Mouse (Mus musculus) liver, embryonic 11.5 days (tissue): ENCODE data around the gene Sdc4. TPM values are rescaled to one million over a fixed set of nuclear protein-coding genes. Genes with fewer than 3 reads are reported as not detected.

Source experiments
- ATAC-seq: fragments of 200-750 bp; cut with Nextera tagmentation; replicated peaks from 2 replicates; pipeline ENCODE4 v1.8.0; 2017; ENCODE audit warnings: moderate number of reproducible peaks, mild to moderate bottlenecking, moderate TSS enrichment, moderate library complexity; ENCODE audit not compliant: low FRiP score
- DNase-seq: peaks from one replicate; pipeline ENCODE4 v3.0.0-alpha.2; 2017; ENCODE audit warnings: low spot score
- H3K27ac ChIP-seq: fragments of 300-500 bp; sonication (generic); 2 replicates; pipeline ENCODE4 v1.5.1; 2014; ENCODE audit warnings: mild to moderate bottlenecking, low read depth, low read length, control low read depth
- H3K27me3 ChIP-seq: fragments of 300-500 bp; sonication (generic); replicated peaks from 2 replicates; pipeline ENCODE4 v1.6.1; 2014; ENCODE audit warnings: low read length, mixed read lengths; ENCODE audit not compliant: control insufficient read depth, insufficient read depth
- H3K36me3 ChIP-seq: fragments of 300-500 bp; sonication (generic); 2 replicates; pipeline ENCODE4 v1.6.1; 2014; ENCODE audit warnings: mild to moderate bottlenecking, low read length, moderate library complexity, mixed read lengths; ENCODE audit not compliant: control insufficient read depth, insufficient read depth
- H3K4me1 ChIP-seq: fragments of 300-500 bp; sonication (generic); replicated peaks from 2 replicates; pipeline ENCODE4 v1.6.1; 2014; ENCODE audit warnings: low read length, mixed read lengths; ENCODE audit not compliant: control insufficient read depth, insufficient read depth
- H3K4me2 ChIP-seq: fragments of 300-500 bp; sonication (generic); 2 replicates; pipeline ENCODE4 v1.6.1; 2014; ENCODE audit warnings: mild to moderate bottlenecking, control low read depth, moderate library complexity
- H3K4me3 ChIP-seq: fragments of 300-500 bp; sonication (generic); 2 replicates; pipeline ENCODE4 v1.5.1; 2014; ENCODE audit warnings: low read depth, low read length, control low read depth
- H3K9ac ChIP-seq: fragments of 300-500 bp; sonication (generic); 2 replicates; pipeline ENCODE4 v1.6.1; 2014; ENCODE audit warnings: low read depth, low read length, control low read depth
- H3K9me3 ChIP-seq: fragments of 300-500 bp; sonication (generic); 2 replicates; pipeline ENCODE4 v1.6.1; 2016; ENCODE audit warnings: low read length, inconsistent platforms, mixed read lengths; ENCODE audit not compliant: control insufficient read depth
- WGBS: fragments of 180-500 bp; shearing (Covaris S2); extraction: QIAGEN DNeasy Blood & Tissue Kit; methylation state at CpG from one replicate; pipeline ENCODE4 v1.1.7; 2014; 5-methylcytosine and 5-hydroxymethylcytosine counted together
- polyA plus RNA-seq: library from polyadenylated mRNA; unstranded; fragments of >200 nt; fragmentation: Nextera tagmentation; extraction: Ambion mirVana; gene quantifications from 2 replicates; pipeline ENCODE4 v1.2.1, GENCODE M21; 2014

Sdc4 gene
- polyA plus RNA-seq, 1 experiment from 2014 or later: 38.9 TPM

GRCm38 (mm10) chr2:164453887-164454500 lies 10.3 kb upstream of the Sdc4 start:
- Histone ChIP-seq H3K9ac (no peak overlapping the region), H3K36me3 (no peaks in the 10 kb centered on the region), H3K4me2 (no peak overlapping the region), H3K4me3 (no peak overlapping the region), H3K27me3 (no peaks in the 10 kb centered on the region; the same call in 1 of the 2 replicates), H3K9me3 (no peaks in the 10 kb centered on the region), H3K4me1 (peaks cover 11% of the 10 kb centered on the region; the same call in 1 of the 2 replicates), H3K27ac (no peak overlapping the region)
- 61% methylated on average over 7 of the region's 7 CpGs for WGBS
- ATAC-seq: no peak
- no peak for DNase-seq

- 72% methylated on average over 14 of the region's 14 CpGs for WGBS
- H3K36me3 ChIP-seq: no peaks in the 10 kb centered on the region
- ATAC-seq (no peak), DNase-seq (no peak)
- H3K4me2 ChIP-seq: no peak overlapping the region
- H3K9ac ChIP-seq: no peak overlapping the region
- no peaks in the 10 kb centered on the region; the same call in 1 of the 2 replicates for H3K27me3 ChIP-seq
- H3K4me1 ChIP-seq: peaks cover 11% of the 10 kb centered on the region; the same call in 1 of the 2 replicates
- no peak overlapping the region for H3K27ac ChIP-seq
- H3K4me3 ChIP-seq: no peak overlapping the region
- H3K9me3 ChIP-seq: no peaks in the 10 kb centered on the region
These were observed 9.5 kb upstream of the Sdc4 start for GRCm38 (mm10) chr2:164453047-164453757.

- H3K27me3 ChIP-seq: no peaks in the 10 kb centered on the region; the same call in 1 of the 2 replicates
- H3K9ac ChIP-seq: no peak overlapping the region
- WGBS: 58% methylated on average over 13 of the region's 13 CpGs
- no peak for ATAC-seq
- no peaks in the 10 kb centered on the region for H3K9me3 ChIP-seq
- no peak overlapping the region for H3K27ac ChIP-seq
- H3K4me2 ChIP-seq: no peak overlapping the region
- H3K36me3 ChIP-seq: no peaks in the 10 kb centered on the region
- H3K4me3 ChIP-seq: no peak overlapping the region
- DNase-seq: no peak
- peaks cover 11% of the 10 kb centered on the region; the same call in 1 of the 2 replicates for H3K4me1 ChIP-seq
These were observed 8.5 kb upstream of the Sdc4 start for GRCm38 (mm10) chr2:164452000-164452676.

DNA sequence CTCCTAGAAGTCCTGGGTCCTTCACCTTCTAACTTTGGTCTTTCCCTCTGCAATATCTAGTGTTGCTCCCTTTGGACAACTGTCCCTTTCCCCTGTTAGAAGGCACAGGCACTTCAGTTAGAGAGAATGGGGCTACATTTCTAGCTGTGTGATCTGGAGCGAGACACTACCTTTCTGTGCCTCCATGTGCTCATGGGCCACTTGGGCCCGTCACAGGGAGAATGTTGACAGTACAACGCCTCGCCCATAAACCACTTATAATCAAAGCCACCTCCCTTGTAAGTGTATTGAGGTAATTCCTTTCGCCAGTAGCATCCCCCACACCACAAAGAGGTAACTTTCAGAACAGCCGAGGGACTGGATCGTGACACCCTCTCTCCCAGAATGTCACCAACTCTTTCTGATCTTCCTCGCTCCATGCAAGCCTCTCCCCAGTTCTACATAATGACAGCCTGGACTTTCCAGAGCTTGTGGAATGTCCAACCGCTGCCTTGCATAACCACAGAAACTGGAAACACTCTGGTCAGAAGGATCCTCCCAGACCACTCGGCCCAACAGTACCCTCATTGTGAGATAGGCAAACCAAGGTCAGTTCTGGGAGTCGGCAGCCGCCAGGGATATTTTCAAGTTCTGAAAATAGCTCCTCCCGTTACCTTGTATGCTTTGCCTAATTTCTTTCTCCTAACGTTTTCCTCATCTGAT lies 5.8 kb upstream of the Sdc4 start:
- Histone ChIP-seq H3K9me3 (no peaks in the 10 kb centered on the region), H3K4me3 (no peak overlapping the region), H3K27me3 (no peaks in the 10 kb centered on the region; the same call in 1 of the 2 replicates), H3K4me1 (no peaks in the 10 kb centered on the region), H3K9ac (no peak overlapping the region), H3K36me3 (no peaks in the 10 kb centered on the region), H3K4me2 (no peak overlapping the region), H3K27ac (no peak overlapping the region)
- DNase-seq (no peak), ATAC-seq (no peak)
- 82% methylated on average over 14 of the region's 14 CpGs for WGBS

DNA sequence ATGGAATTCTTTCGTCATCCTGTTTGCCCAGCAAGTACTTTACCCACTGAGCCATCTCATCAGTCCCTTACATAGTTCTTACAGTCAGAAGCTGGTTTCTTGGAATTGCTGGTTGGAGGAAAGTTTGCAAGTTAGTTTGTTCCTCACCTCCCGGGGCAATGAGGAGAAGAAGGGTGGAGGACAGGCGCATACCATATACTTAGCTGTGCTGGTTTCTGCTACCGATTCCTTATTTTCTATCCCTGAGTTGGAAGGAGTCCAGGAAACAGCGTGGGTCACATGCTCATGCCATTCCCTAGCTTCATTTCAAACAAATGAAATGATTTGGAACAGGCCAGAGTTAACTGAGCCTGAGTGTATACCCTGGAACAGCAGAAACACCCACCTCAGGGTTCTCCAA lies 5.2 kb upstream of the Sdc4 start:
- Histone ChIP-seq H3K27ac (no peak overlapping the region), H3K4me2 (no peak overlapping the region), H3K4me3 (no peak overlapping the region), H3K9ac (no peak overlapping the region), H3K9me3 (no peaks in the 10 kb centered on the region), H3K36me3 (no peaks in the 10 kb centered on the region), H3K4me1 (no peaks in the 10 kb centered on the region), H3K27me3 (peaks cover under 1% of the 10 kb centered on the region; the same call in 1 of the 2 replicates)
- WGBS: 81% methylated on average over 5 of the region's 5 CpGs
- ATAC-seq (no peak), DNase-seq (no peak)

DNA sequence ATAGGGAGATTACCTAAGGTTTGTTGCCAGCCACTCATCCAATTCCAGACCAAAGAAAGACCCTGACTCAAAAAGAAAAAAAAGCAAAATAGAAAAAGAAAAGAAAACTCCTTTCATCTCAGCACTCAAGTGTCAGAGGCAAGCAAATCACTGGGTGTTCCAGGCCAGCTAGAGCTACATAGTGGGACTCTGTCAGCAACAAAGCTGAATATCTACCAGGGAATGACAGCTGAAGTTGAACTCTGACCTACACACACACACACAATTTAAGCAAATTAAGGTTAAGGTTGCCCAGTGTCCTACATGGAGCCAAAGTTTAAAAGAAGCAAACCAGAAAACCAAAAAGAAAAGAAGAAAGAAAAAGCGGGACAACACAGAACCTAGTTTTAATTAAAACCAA lies 4.5 kb upstream of the Sdc4 start:
- Histone ChIP-seq H3K27ac (no peak overlapping the region), H3K9ac (no peak overlapping the region), H3K9me3 (no peaks in the 10 kb centered on the region), H3K4me2 (no peak overlapping the region), H3K36me3 (no peaks in the 10 kb centered on the region), H3K4me1 (no peaks in the 10 kb centered on the region), H3K4me3 (no peak overlapping the region), H3K27me3 (peaks cover 8% of the 10 kb centered on the region)
- ATAC-seq (no peak), DNase-seq (no peak)
- 94% methylated on average over 1 of the region's 1 CpGs for WGBS

GRCm38 (mm10) chr2:164446086-164446469 lies 2.4 kb upstream of the Sdc4 start:
- 74% methylated on average over 3 of the region's 3 CpGs for WGBS
- Histone ChIP-seq H3K4me1 (no peaks in the 10 kb centered on the region; the same call in 1 of the 2 replicates), H3K4me3 (no peak overlapping the region), H3K9me3 (no peaks in the 10 kb centered on the region), H3K27me3 (peaks cover 27% of the 10 kb centered on the region), H3K27ac (no peak overlapping the region), H3K36me3 (no peaks in the 10 kb centered on the region), H3K9ac (no peak overlapping the region), H3K4me2 (no peak overlapping the region)
- DNase-seq (no peak), ATAC-seq (no peak)

GRCm38 (mm10) chr2:164445399-164446085 lies 1.9 kb upstream of the Sdc4 start:
- H3K9me3 ChIP-seq: no peaks in the 10 kb centered on the region
- H3K4me1 ChIP-seq: no peaks in the 10 kb centered on the region; the same call in 1 of the 2 replicates
- H3K27ac ChIP-seq: no peak overlapping the region
- H3K9ac ChIP-seq: no peak overlapping the region
- WGBS: 69% methylated on average over 3 of the region's 3 CpGs
- DNase-seq (no peak), ATAC-seq (no peak)
- no peaks in the 10 kb centered on the region for H3K36me3 ChIP-seq
- H3K4me2 ChIP-seq: no peak overlapping the region
- H3K27me3 ChIP-seq: peaks cover 33% of the 10 kb centered on the region
- no peak overlapping the region for H3K4me3 ChIP-seq
